Comparison of ENCODE assay signal across 9 mouse cellular contexts in the genomic region with DNA sequence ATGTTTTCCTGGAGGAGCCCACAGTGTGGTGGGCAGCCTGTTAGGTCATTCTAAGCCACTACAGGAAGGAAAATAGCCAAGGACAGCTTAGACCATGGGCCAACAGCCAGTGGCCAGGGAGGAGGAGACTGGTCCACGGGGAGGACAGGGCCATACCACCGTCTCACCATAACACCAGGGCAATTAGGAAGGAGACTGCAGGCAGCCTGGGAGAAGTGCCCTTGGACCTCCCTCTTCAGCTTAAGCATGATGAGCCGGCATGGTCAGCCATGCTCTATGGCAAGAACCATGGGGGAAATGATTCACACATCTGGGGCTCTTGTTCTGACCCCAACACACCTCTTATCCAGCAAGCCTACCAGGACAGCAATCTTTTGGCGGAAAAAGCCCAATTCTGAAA. TPM values are rescaled to one million over a fixed set of nuclear protein-coding genes. Genes with fewer than 3 reads are reported as not detected.
A peak's percentile ranks its signal among the peaks of the same experiment; 100 is the strongest.
DNase-seq lines count a peak whose midpoint lies in the region; ATAC-seq and TF ChIP-seq lines count a peak whose summit lies in the region.
"Had no signal": no experiment of that assay in that cellular context is flagged by ENCODE, and none has a peak within 500 bp of the region (broad histone marks: within the 10 kb centered on the region; RNA-seq: fewer than 3 reads in every experiment).

No protein-coding gene starts in this region.

- no peak for ATAC-seq in megakaryocyte, adult 5-6 weeks (ENCODE audit: poor library complexity, severe bottlenecking)
- ATAC-seq in intestine, postnatal 0 days, result no peak
- no peak for ATAC-seq in stomach, embryonic 15.5 days (ENCODE audit: insufficient read depth, low FRiP score, low read depth)
- no peak for ATAC-seq in erythroid progenitor cell, adult 5-6 weeks (replicated peaks; ENCODE audit: low FRiP score, poor library complexity, severe bottlenecking)

- no peak overlapping the region for H3K9ac ChIP-seq in intestine, postnatal 0 days (ENCODE audit: low read depth, low read length)
- H3K9ac ChIP-seq in stomach, embryonic 15.5 days, result no peak overlapping the region

- peak overlapping the region; percentile 96 for H3K27ac ChIP-seq in embryonic facial prominence, embryonic 10.5 days (replicated peaks)
- H3K27ac ChIP-seq in intestine, postnatal 0 days (ENCODE audit: low read depth, low read length), result no peak overlapping the region
- no peak overlapping the region for H3K27ac ChIP-seq in stomach, embryonic 15.5 days

- no peaks in the 10 kb centered on the region for H3K9me3 ChIP-seq in megakaryocyte, embryonic 14.5 days
- no peaks in the 10 kb centered on the region for H3K9me3 ChIP-seq in embryonic facial prominence, embryonic 10.5 days
- H3K9me3 ChIP-seq in intestine, postnatal 0 days (ENCODE audit: control insufficient read depth), result no peaks in the 10 kb centered on the region
- H3K9me3 ChIP-seq in stomach, embryonic 15.5 days, result no peaks in the 10 kb centered on the region

- peaks cover 4% of the 10 kb centered on the region for H3K27me3 ChIP-seq in megakaryocyte, embryonic 14.5 days (replicated peaks)
- H3K27me3 ChIP-seq in embryonic facial prominence, embryonic 10.5 days (replicated peaks; ENCODE audit: low read depth, poor library complexity, severe bottlenecking), result peaks cover 25% of the 10 kb centered on the region
- H3K27me3 ChIP-seq in intestine, postnatal 0 days (replicated peaks; ENCODE audit: control insufficient read depth, insufficient read depth, low read length), result no peaks in the 10 kb centered on the region
- no peaks in the 10 kb centered on the region for H3K27me3 ChIP-seq in stomach, embryonic 15.5 days (replicated peaks)

- no peak for DNase-seq in embryonic facial prominence, embryonic 10.5 days (ENCODE audit: low spot score)
- no peak for DNase-seq in gastrocnemius, postnatal 25 days
- no peak for DNase-seq in lung, postnatal 36 days

- peak overlapping the region; percentile 74 for H3K4me3 ChIP-seq in megakaryocyte, embryonic 14.5 days (replicated peaks)
- H3K4me3 ChIP-seq in embryonic facial prominence, embryonic 10.5 days, result peak overlapping the region; percentile 97
- no peak overlapping the region for H3K4me3 ChIP-seq in intestine, postnatal 0 days (ENCODE audit: low read depth, low read length)
- peak overlapping the region; percentile 58 for H3K4me3 ChIP-seq in stomach, embryonic 15.5 days (replicated peaks)

- peaks cover 9% of the 10 kb centered on the region for H3K36me3 ChIP-seq in megakaryocyte, embryonic 14.5 days (replicated peaks; ENCODE audit: low read length)
- peaks cover 23% of the 10 kb centered on the region for H3K36me3 ChIP-seq in embryonic facial prominence, embryonic 10.5 days (replicated peaks)
- H3K36me3 ChIP-seq in intestine, postnatal 0 days (ENCODE audit: control insufficient read depth, insufficient read depth), result no peaks in the 10 kb centered on the region
- peaks cover 6% of the 10 kb centered on the region; the same call in 1 of the 2 replicates for H3K36me3 ChIP-seq in stomach, embryonic 15.5 days

- peaks cover 68% of the 10 kb centered on the region for H3K4me1 ChIP-seq in megakaryocyte, embryonic 14.5 days
- H3K4me1 ChIP-seq in embryonic facial prominence, embryonic 10.5 days, result peaks cover 42% of the 10 kb centered on the region
- H3K4me1 ChIP-seq in intestine, postnatal 0 days (replicated peaks; ENCODE audit: control insufficient read depth, insufficient read depth, low read length), result 0 out of 2 replicates have a peak, but pooled peaks cover 4% of the 10 kb centered on the region
- peaks cover 13% of the 10 kb centered on the region for H3K4me1 ChIP-seq in stomach, embryonic 15.5 days

- no peak for TF ChIP-seq CTCF in intestine, postnatal 0 days (IDR thresholded peaks at IDR 0.05; ENCODE audit: low read depth)

- 34% methylated on average over 4 of the region's 4 CpGs for WGBS in embryonic facial prominence, embryonic 10.5 days
- 50% methylated on average over 4 of the region's 4 CpGs for WGBS in intestine, postnatal 0 days
- WGBS in stomach, embryonic 15.5 days, result 49% methylated on average over 4 of the region's 4 CpGs

- peak overlapping the region; percentile 99 for H3K4me2 ChIP-seq in intestine, postnatal 0 days (replicated peaks; ENCODE audit: low read depth)
- peak overlapping the region; percentile 68 for H3K4me2 ChIP-seq in stomach, embryonic 15.5 days

RNA-seq across cellular contexts. Expression of gene Shf, which starts 1.8 kb away (rescaled TPM):
- polyA plus RNA-seq in megakaryocyte, embryonic 14.5 days (2012; ENCODE audit: insufficient read depth, low replicate concordance), result 16.9 and 40.0 TPM in 2 replicates
- 0.31 and 2.1 TPM in 2 replicates for total RNA-seq in megakaryocyte, adult 5-6 weeks (2015)
- 0.81 and 1.5 TPM in 2 replicates for total RNA-seq in megakaryocyte, adult 5-6 weeks (2017)
- polyA plus RNA-seq in embryonic facial prominence, embryonic 10.5 days (2016; fragmentation: Nextera tagmentation; extraction: Ambion mirVana), result 4.7 and 7.6 TPM in 2 replicates
- polyA plus RNA-seq in intestine, postnatal 0 days (2015; fragmentation: Nextera tagmentation; extraction: Ambion mirVana), result 1.8 and 2.0 TPM in 2 replicates
- 2.3 and 2.6 TPM in 2 replicates for polyA plus RNA-seq in stomach, embryonic 15.5 days (2015; fragmentation: Nextera tagmentation; extraction: Ambion mirVana)
- total RNA-seq in gastrocnemius, postnatal 25 days (2021), result 1 to 10 TPM; 2.0 to 2.7 TPM
- 11.3 and 15.1 TPM in 2 replicates for total RNA-seq in erythroid progenitor cell, adult 5-6 weeks (2015; ENCODE audit: low replicate concordance)
- total RNA-seq in erythroid progenitor cell, adult 5-6 weeks (2017; ENCODE audit: low replicate concordance), result 9.0 and 22.3 TPM in 2 replicates

RNA-seq across cellular contexts. Expression of gene Duox1, which starts 51.7 kb away (rescaled TPM):
- not detected in 2 replicates for polyA plus RNA-seq in megakaryocyte, embryonic 14.5 days (2012; ENCODE audit: insufficient read depth, low replicate concordance)
- total RNA-seq in megakaryocyte, adult 5-6 weeks (2015), result not detected in 2 replicates
- total RNA-seq in megakaryocyte, adult 5-6 weeks (2017), result not detected in 2 replicates
- 0.07 TPM in 1 of 2 replicates, not detected in the other for polyA plus RNA-seq in embryonic facial prominence, embryonic 10.5 days (2016; fragmentation: Nextera tagmentation; extraction: Ambion mirVana)
- 0.07 TPM in 1 of 2 replicates, not detected in the other for polyA plus RNA-seq in intestine, postnatal 0 days (2015; fragmentation: Nextera tagmentation; extraction: Ambion mirVana)
- polyA plus RNA-seq in stomach, embryonic 15.5 days (2015; fragmentation: Nextera tagmentation; extraction: Ambion mirVana), result 1.0 and 2.0 TPM in 2 replicates
- under 1 TPM; 0.46 to 0.72 TPM for total RNA-seq in gastrocnemius, postnatal 25 days (2021)
- total RNA-seq in erythroid progenitor cell, adult 5-6 weeks (2015; ENCODE audit: low replicate concordance), result not detected in 2 replicates
- total RNA-seq in erythroid progenitor cell, adult 5-6 weeks (2017; ENCODE audit: low replicate concordance), result not detected in 2 replicates
- total RNA-seq: layer of hippocampus, adult 8-10 months had no signal

RNA-seq across cellular contexts. Expression of gene Duoxa1, which starts 53.7 kb away (rescaled TPM):
- polyA plus RNA-seq in megakaryocyte, embryonic 14.5 days (2012; ENCODE audit: insufficient read depth, low replicate concordance), result not detected in 2 replicates
- not detected in 2 replicates for total RNA-seq in megakaryocyte, adult 5-6 weeks (2015)
- total RNA-seq in megakaryocyte, adult 5-6 weeks (2017), result not detected in 2 replicates
- 0.27 TPM in 1 of 2 replicates, not detected in the other for polyA plus RNA-seq in embryonic facial prominence, embryonic 10.5 days (2016; fragmentation: Nextera tagmentation; extraction: Ambion mirVana)
- polyA plus RNA-seq in intestine, postnatal 0 days (2015; fragmentation: Nextera tagmentation; extraction: Ambion mirVana), result not detected in 2 replicates
- 3.1 and 6.1 TPM in 2 replicates for polyA plus RNA-seq in stomach, embryonic 15.5 days (2015; fragmentation: Nextera tagmentation; extraction: Ambion mirVana)
- 1 to 10 TPM in 1 of 2 experiments, under 1 TPM in 1; 0.95 to 1.1 TPM for total RNA-seq in gastrocnemius, postnatal 25 days (2021)
- not detected in 2 replicates for total RNA-seq in erythroid progenitor cell, adult 5-6 weeks (2015; ENCODE audit: low replicate concordance)
- total RNA-seq in erythroid progenitor cell, adult 5-6 weeks (2017; ENCODE audit: low replicate concordance), result not detected in 2 replicates
- total RNA-seq: layer of hippocampus, adult 8-10 months had no signal

RNA-seq across cellular contexts. Expression of gene Slc28a2, which starts 59.1 kb away (rescaled TPM):
- polyA plus RNA-seq in megakaryocyte, embryonic 14.5 days (2012; ENCODE audit: insufficient read depth, low replicate concordance), result 0.03 TPM in 1 of 2 replicates, not detected in the other
- 9.8 and 11.4 TPM in 2 replicates for total RNA-seq in megakaryocyte, adult 5-6 weeks (2015)
- total RNA-seq in megakaryocyte, adult 5-6 weeks (2017), result 12.6 and 14.9 TPM in 2 replicates
- 0.10 and 0.19 TPM in 2 replicates for polyA plus RNA-seq in embryonic facial prominence, embryonic 10.5 days (2016; fragmentation: Nextera tagmentation; extraction: Ambion mirVana)
- 67.7 and 75.5 TPM in 2 replicates for polyA plus RNA-seq in intestine, postnatal 0 days (2015; fragmentation: Nextera tagmentation; extraction: Ambion mirVana)
- 14.3 and 20.0 TPM in 2 replicates for polyA plus RNA-seq in stomach, embryonic 15.5 days (2015; fragmentation: Nextera tagmentation; extraction: Ambion mirVana)
- 1 to 10 TPM; 4.8 to 5.6 TPM for total RNA-seq in gastrocnemius, postnatal 25 days (2021)
- 9.7 and 23.1 TPM in 2 replicates for total RNA-seq in erythroid progenitor cell, adult 5-6 weeks (2015; ENCODE audit: low replicate concordance)
- 8.8 and 10.7 TPM in 2 replicates for total RNA-seq in erythroid progenitor cell, adult 5-6 weeks (2017; ENCODE audit: low replicate concordance)
